Mouse (Mus musculus) hindbrain, embryonic 13.5 days (tissue): Measurements from ENCODE around the gene Gm10260. TPM values are rescaled to one million over a fixed set of nuclear protein-coding genes. Genes with fewer than 3 reads are reported as not detected.

ENCODE experiments used
- ATAC-seq: fragments of 200-750 bp; cut with Nextera tagmentation; 2 replicates; pipeline ENCODE4 v1.8.0; 2017; ENCODE audit warnings: moderate TSS enrichment; ENCODE audit not compliant: low FRiP score
- H3K27ac ChIP-seq: fragments of 300-500 bp; sonication (generic); 2 replicates; pipeline ENCODE4 v1.5.1; 2015; ENCODE audit warnings: inconsistent platforms, mild to moderate bottlenecking, moderate library complexity
- H3K27me3 ChIP-seq: fragments of 300-500 bp; sonication (generic); 2 replicates; pipeline ENCODE4 v1.6.1; 2015; ENCODE audit warnings: mild to moderate bottlenecking, inconsistent platforms
- H3K36me3 ChIP-seq: fragments of 300-500 bp; sonication (generic); 2 replicates; pipeline ENCODE4 v1.6.1; 2015; ENCODE audit warnings: mild to moderate bottlenecking, inconsistent platforms
- H3K4me1 ChIP-seq: fragments of 300-500 bp; sonication (generic); replicated peaks from 2 replicates; pipeline ENCODE4 v1.6.1; 2015; ENCODE audit warnings: inconsistent platforms
- H3K4me2 ChIP-seq: fragments of 300-500 bp; sonication (generic); 2 replicates; pipeline ENCODE4 v1.6.1; 2015; ENCODE audit warnings: inconsistent platforms, mild to moderate bottlenecking, moderate library complexity
- H3K4me3 ChIP-seq: fragments of 300-500 bp; sonication (generic); 2 replicates; pipeline ENCODE4 v1.5.1; 2015; ENCODE audit warnings: mild to moderate bottlenecking, inconsistent platforms
- H3K9ac ChIP-seq: fragments of 300-500 bp; sonication (generic); 2 replicates; pipeline ENCODE4 v1.6.1; 2015; ENCODE audit warnings: mild to moderate bottlenecking, inconsistent platforms
- H3K9me3 ChIP-seq: fragments of 300-500 bp; sonication (generic); 2 replicates; pipeline ENCODE4 v1.6.1; 2016; ENCODE audit warnings: inconsistent platforms
- WGBS: fragments of 180-500 bp; shearing (Covaris S2); methylation state at CpG from one replicate; pipeline ENCODE4 v1.1.7; 2015; 5-methylcytosine and 5-hydroxymethylcytosine counted together
- polyA plus RNA-seq: library from polyadenylated mRNA; unstranded; fragments of >200 nt; fragmentation: Nextera tagmentation; extraction: Ambion mirVana; gene quantifications from 2 replicates; pipeline ENCODE4 v1.2.1, GENCODE M21; 2015

Gm10260 gene
- polyA plus RNA-seq, 1 experiment from 2014 or later, result 3.2 TPM

GRCm38 (mm10) chr13:97781637-97782036, 21.2 kb upstream of the Gm10260 start:
- Histone ChIP-seq H3K4me2 (no peak overlapping the region), H3K27me3 (no peaks in the 10 kb centered on the region), H3K4me3 (no peak overlapping the region), H3K4me1 (peaks cover 17% of the 10 kb centered on the region), H3K36me3 (no peaks in the 10 kb centered on the region), H3K9me3 (no peaks in the 10 kb centered on the region), H3K9ac (no peak overlapping the region), H3K27ac (no peak overlapping the region)
- ATAC-seq, result no peak
- WGBS, result 94% methylated on average over 7 of the region's 7 CpGs

GRCm38 (mm10) chr13:97780556-97780955, 20.1 kb upstream of the Gm10260 start:
- H3K4me3 ChIP-seq, result no peak overlapping the region
- peaks cover 16% of the 10 kb centered on the region for H3K4me1 ChIP-seq
- H3K27ac ChIP-seq, result no peak overlapping the region
- H3K27me3 ChIP-seq, result no peaks in the 10 kb centered on the region
- no peak for ATAC-seq
- no peaks in the 10 kb centered on the region for H3K9me3 ChIP-seq
- no peak overlapping the region for H3K9ac ChIP-seq
- 71% methylated on average over 2 of the region's 2 CpGs for WGBS
- H3K36me3 ChIP-seq, result no peaks in the 10 kb centered on the region
- no peak overlapping the region for H3K4me2 ChIP-seq

GRCm38 (mm10) chr13:97779657-97780445, 19.4 kb upstream of the Gm10260 start:
- 86% methylated on average over 8 of the region's 8 CpGs for WGBS
- Histone ChIP-seq H3K9me3 (no peaks in the 10 kb centered on the region), H3K27ac (no peak overlapping the region), H3K36me3 (no peaks in the 10 kb centered on the region), H3K4me1 (peaks cover 16% of the 10 kb centered on the region), H3K4me3 (no peak overlapping the region), H3K9ac (no peak overlapping the region), H3K4me2 (no peak overlapping the region), H3K27me3 (no peaks in the 10 kb centered on the region)
- ATAC-seq, result no peak

GRCm38 (mm10) chr13:97778698-97779194, 18.3 kb upstream of the Gm10260 start:
- Histone ChIP-seq H3K4me3 (no peak overlapping the region), H3K36me3 (no peaks in the 10 kb centered on the region), H3K4me2 (no peak overlapping the region), H3K27ac (no peak overlapping the region), H3K27me3 (no peaks in the 10 kb centered on the region), H3K9ac (no peak overlapping the region), H3K4me1 (peaks cover 15% of the 10 kb centered on the region), H3K9me3 (no peaks in the 10 kb centered on the region)
- 92% methylated on average over 5 of the region's 5 CpGs for WGBS
- ATAC-seq, result no peak

GRCm38 (mm10) chr13:97777667-97778066, 17.2 kb upstream of the Gm10260 start:
- Histone ChIP-seq H3K4me3 (no peak overlapping the region), H3K9ac (no peak overlapping the region), H3K27me3 (no peaks in the 10 kb centered on the region), H3K4me1 (peaks cover 15% of the 10 kb centered on the region), H3K27ac (no peak overlapping the region), H3K4me2 (no peak overlapping the region), H3K36me3 (no peaks in the 10 kb centered on the region), H3K9me3 (no peaks in the 10 kb centered on the region)
- WGBS, result 100% methylated on average over 2 of the region's 2 CpGs
- ATAC-seq, result no peak

- 48% methylated on average over 3 of the region's 3 CpGs for WGBS
- Histone ChIP-seq H3K4me2 (no peak overlapping the region), H3K9me3 (peaks cover 3% of the 10 kb centered on the region; the same call in 1 of the 2 replicates), H3K4me1 (peaks cover 12% of the 10 kb centered on the region), H3K9ac (no peak overlapping the region), H3K27me3 (no peaks in the 10 kb centered on the region), H3K4me3 (no peak overlapping the region), H3K36me3 (no peaks in the 10 kb centered on the region), H3K27ac (no peak overlapping the region)
- no peak for ATAC-seq
Observed at GRCm38 (mm10) chr13:97776702-97777101, 16.3 kb upstream of the Gm10260 start.

- H3K9me3 ChIP-seq, result peaks cover 4% of the 10 kb centered on the region; the same call in 1 of the 2 replicates
- no peak overlapping the region for H3K9ac ChIP-seq
- H3K4me1 ChIP-seq, result peaks cover 12% of the 10 kb centered on the region
- H3K4me2 ChIP-seq, result no peak overlapping the region
- no peaks in the 10 kb centered on the region for H3K36me3 ChIP-seq
- 95% methylated on average over 8 of the region's 8 CpGs for WGBS
- no peak for ATAC-seq
- H3K27me3 ChIP-seq, result no peaks in the 10 kb centered on the region
- H3K4me3 ChIP-seq, result no peak overlapping the region
- H3K27ac ChIP-seq, result no peak overlapping the region
Observed at GRCm38 (mm10) chr13:97775907-97776306, 15.5 kb upstream of the Gm10260 start.

GRCm38 (mm10) chr13:97774740-97775425, 14.5 kb upstream of the Gm10260 start:
- ATAC-seq, result peak; percentile 88
- Histone ChIP-seq H3K27ac (peak overlapping the region; percentile 82), H3K27me3 (no peaks in the 10 kb centered on the region), H3K4me3 (no peak overlapping the region), H3K4me2 (no peak overlapping the region), H3K36me3 (no peaks in the 10 kb centered on the region), H3K9me3 (peaks cover 4% of the 10 kb centered on the region; the same call in 1 of the 2 replicates), H3K9ac (no peak overlapping the region; the same call in 1 of the 2 replicates), H3K4me1 (peaks cover 12% of the 10 kb centered on the region)
- WGBS, result 26% methylated on average over 10 of the region's 10 CpGs

GRCm38 (mm10) chr13:97769205-97769604, 8.8 kb upstream of the Gm10260 start:
- H3K4me3 ChIP-seq, result no peak overlapping the region
- H3K9ac ChIP-seq, result no peak overlapping the region
- peaks cover 4% of the 10 kb centered on the region; the same call in 1 of the 2 replicates for H3K9me3 ChIP-seq
- 88% methylated on average over 3 of the region's 3 CpGs for WGBS
- no peak overlapping the region for H3K27ac ChIP-seq
- no peaks in the 10 kb centered on the region for H3K27me3 ChIP-seq
- H3K4me2 ChIP-seq, result no peak overlapping the region
- H3K36me3 ChIP-seq, result no peaks in the 10 kb centered on the region
- peaks cover 6% of the 10 kb centered on the region for H3K4me1 ChIP-seq
- ATAC-seq, result no peak

- no peak for ATAC-seq
- no peak overlapping the region for H3K27ac ChIP-seq
- peaks cover 4% of the 10 kb centered on the region; the same call in 1 of the 2 replicates for H3K9me3 ChIP-seq
- WGBS, result 88% methylated on average over 3 of the region's 3 CpGs
- no peak overlapping the region for H3K4me3 ChIP-seq
- H3K36me3 ChIP-seq, result no peaks in the 10 kb centered on the region
- peaks cover 9% of the 10 kb centered on the region for H3K4me1 ChIP-seq
- H3K9ac ChIP-seq, result no peak overlapping the region
- H3K4me2 ChIP-seq, result no peak overlapping the region
- H3K27me3 ChIP-seq, result no peaks in the 10 kb centered on the region
Observed at GRCm38 (mm10) chr13:97768803-97769202, 8.4 kb upstream of the Gm10260 start.

GRCm38 (mm10) chr13:97768046-97768682, 7.7 kb upstream of the Gm10260 start:
- Histone ChIP-seq H3K4me1 (peaks cover 14% of the 10 kb centered on the region), H3K36me3 (no peaks in the 10 kb centered on the region), H3K4me2 (no peak overlapping the region), H3K9me3 (peaks cover 4% of the 10 kb centered on the region; the same call in 1 of the 2 replicates), H3K27me3 (no peaks in the 10 kb centered on the region), H3K4me3 (no peak overlapping the region), H3K27ac (no peak overlapping the region), H3K9ac (no peak overlapping the region)
- no peak for ATAC-seq
- WGBS, result 70% methylated on average over 7 of the region's 7 CpGs

GRCm38 (mm10) chr13:97766600-97766999, 6.2 kb upstream of the Gm10260 start:
- Histone ChIP-seq H3K4me2 (no peak overlapping the region), H3K4me1 (peaks cover 14% of the 10 kb centered on the region), H3K27ac (no peak overlapping the region), H3K9ac (no peak overlapping the region), H3K4me3 (no peak overlapping the region), H3K9me3 (peaks cover under 1% of the 10 kb centered on the region; the same call in 1 of the 2 replicates), H3K27me3 (no peaks in the 10 kb centered on the region), H3K36me3 (no peaks in the 10 kb centered on the region)
- no peak for ATAC-seq
- 90% methylated on average over 3 of the region's 3 CpGs for WGBS
